Mouse (Mus musculus): Measurements from ENCODE around the gene Vim.
"Not testable (repeated sequence)": the region's sequence is repeated elsewhere in the genome, so short reads cannot be mapped to it uniquely, and the experiment has no call there.

Gene Vim

GRCm38 (mm10) chr2:13572101-13572553 is 1.6 kb upstream of the Vim start:
- no peak for DNase-seq

DNA sequence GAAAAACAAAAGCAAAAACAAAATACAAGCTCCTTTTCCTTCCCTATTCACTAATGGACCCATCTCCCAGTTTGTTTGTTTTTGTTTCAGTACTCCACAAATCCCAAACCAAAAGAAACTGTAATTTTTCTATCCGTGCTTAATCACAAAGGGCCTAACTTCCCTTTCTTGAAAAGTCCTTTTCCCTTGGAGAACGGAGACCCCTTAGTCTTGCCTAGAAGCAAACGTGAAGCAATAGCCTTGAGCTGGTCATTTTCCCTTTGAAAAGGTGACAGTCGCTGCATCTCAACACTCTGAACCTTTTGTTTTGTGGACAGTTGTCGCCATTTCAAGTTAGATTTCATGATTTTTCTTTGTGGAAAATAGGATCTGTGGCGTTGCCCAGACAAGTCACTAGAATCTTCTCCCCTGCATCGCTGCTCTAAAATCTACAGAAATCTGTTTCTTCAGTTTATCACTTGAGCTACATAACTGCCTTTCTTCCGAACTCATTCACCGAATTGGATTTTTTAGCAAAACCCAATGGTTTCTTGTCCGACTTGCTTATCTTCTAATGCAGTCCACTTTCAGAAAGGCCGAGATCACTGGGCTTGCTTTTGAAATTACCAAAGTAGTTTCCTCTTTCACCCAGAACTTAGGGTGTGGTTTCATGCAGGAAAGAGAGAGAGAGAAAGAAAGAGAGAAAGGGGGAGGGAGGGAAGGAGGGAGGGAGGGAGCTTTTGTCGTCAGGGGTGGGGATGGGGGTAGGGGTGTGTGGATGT is 900 bp upstream of the Vim start:
- DNase-seq: no peak

DNA sequence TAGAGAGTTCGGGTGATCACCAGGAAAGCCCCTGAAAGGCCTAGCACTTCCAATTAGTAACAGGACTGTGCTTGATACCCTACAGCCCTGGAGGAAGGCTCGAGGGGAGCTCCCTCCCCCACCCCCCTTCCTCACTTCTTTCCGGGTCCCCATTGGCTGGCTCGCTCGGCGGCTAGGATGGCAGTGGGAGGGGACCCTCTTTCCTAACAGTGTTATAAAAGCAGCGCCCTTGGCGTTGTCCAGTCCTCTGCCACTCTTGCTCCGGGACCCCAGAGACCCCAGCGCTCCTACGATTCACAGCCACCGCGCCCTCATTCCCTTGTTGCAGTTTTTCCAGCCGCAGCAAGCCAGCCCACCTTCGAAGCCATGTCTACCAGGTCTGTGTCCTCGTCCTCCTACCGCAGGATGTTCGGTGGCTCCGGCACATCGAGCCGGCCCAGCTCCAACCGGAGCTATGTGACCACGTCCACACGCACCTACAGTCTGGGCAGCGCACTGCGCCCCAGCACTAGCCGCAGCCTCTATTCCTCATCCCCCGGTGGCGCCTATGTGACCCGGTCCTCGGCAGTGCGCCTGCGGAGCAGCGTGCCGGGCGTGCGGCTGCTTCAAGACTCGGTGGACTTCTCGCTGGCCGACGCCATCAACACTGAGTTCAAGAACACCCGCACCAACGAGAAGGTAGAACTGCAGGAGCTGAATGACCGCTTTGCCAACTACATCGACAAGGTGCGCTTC is 506 bp downstream of the Vim start:
- DNase-seq: peak; percentile 23 to 32

DNA sequence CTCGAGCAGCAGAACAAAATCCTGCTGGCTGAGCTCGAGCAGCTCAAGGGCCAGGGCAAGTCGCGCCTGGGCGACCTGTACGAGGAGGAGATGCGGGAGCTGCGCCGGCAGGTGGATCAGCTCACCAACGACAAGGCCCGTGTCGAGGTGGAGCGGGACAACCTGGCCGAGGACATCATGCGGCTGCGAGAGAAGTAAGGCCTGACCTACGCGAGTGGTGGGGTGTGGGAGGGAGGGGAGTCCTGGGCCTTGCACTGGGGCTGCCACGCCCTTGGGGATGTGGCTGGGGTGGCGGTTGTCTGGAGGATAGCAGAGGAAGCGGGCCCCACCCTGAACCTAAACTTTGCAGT is 1.0 kb downstream of the Vim start:
- no peak for DNase-seq

DNA sequence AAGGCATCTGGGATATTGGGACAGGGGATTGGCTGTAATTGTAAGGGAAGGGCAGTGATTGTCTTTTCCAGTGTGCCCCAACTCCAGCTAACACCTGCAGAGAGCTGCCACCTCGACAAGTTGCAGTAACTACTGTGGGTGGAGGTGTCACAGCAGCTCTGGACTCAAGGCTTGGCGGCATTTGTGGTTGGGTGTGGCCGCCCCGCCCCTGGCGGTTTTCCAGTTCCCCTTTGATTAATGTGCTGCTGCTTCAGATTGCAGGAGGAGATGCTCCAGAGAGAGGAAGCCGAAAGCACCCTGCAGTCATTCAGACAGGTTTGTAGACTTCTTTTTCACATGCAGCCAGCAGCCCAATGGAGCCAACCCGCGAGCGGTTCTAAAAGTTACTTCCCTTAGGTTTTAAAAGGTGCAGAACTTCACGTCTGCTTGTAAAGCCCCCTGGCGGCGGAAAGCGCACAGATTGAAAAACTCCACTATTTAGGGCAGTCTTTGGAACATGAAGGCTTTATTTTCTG is 1.6 kb downstream of the Vim start:
- DNase-seq: peak; percentile 45 to 85

DNA sequence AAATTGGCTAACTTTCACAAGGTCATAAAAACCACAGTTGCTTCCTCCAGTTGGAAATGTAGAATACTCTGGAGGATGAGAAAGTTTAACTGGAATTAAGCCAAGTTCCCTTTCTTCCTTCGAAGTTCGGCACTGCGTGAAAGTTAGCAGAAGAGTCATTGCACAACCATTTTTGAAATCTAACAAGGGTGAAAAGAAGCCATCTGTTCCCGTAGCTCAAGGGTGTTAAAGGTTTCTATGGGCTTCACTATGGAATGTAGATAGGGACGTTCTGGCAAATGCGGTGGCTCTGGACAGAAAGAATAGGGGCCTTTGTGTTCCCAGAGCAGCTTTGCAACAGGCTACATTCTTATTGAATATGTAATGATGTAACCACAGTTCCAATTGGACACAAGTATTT is 2.2 kb downstream of the Vim start:
- DNase-seq: no peak

- DNase-seq: no peak
Observed at GRCm38 (mm10) chr2:13577399-13577798, 3.7 kb downstream of the Vim start.

DNA sequence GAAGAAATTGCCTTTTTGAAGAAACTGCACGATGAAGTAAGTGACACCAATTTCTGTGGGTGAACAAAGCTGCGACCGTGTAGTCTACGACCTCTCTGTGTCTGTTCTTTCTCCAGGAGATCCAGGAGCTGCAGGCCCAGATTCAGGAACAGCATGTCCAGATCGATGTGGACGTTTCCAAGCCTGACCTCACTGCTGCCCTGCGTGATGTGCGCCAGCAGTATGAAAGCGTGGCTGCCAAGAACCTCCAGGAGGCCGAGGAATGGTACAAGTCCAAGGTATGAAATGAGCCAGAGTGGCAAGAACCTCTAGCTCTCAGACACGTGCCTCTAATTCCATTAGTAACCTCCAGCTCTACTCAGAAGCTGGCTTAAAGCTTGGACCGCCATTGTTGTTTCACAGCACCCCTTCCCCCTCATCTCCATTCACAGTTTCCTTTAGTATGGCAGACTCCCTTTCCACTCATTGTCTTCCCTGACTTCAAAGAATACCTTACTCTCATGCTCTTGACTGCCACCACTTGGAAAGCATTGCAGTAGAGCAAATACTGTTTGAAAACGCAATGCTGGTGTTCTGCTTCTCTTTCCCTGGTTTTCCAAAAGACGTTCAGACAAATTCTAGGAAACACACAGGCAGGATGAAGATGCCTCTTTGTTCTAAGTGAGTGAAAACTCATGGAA is 4.9 kb downstream of the Vim start:
- peak in 1 of 2 experiments; percentile 30 for DNase-seq

DNA sequence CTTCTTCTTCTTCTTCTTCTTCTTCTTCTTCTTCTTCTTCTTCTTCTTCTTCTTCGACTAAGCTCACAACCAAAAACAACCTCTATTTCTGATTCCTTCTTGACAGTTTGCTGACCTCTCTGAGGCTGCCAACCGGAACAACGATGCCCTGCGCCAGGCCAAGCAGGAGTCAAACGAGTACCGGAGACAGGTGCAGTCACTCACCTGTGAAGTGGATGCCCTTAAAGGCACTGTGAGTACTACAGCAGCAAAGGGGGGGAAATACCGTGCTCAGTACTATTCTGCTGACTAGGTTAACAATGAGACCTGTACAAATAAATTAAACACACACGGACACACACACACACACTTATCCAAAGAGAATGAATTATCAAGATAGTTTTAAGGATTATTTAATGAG is 5.6 kb downstream of the Vim start:
- no peak for DNase-seq

- DNase-seq: no peak
Observed at GRCm38 (mm10) chr2:13579991-13580390, 6.3 kb downstream of the Vim start.

- no peak for DNase-seq
Observed at GRCm38 (mm10) chr2:13582184-13582583, 8.5 kb downstream of the Vim start.

GRCm38 (mm10) chr2:13583746-13584145 is 10.0 kb downstream of the Vim start:
- DNase-seq: not testable (repeated sequence)

DNA sequence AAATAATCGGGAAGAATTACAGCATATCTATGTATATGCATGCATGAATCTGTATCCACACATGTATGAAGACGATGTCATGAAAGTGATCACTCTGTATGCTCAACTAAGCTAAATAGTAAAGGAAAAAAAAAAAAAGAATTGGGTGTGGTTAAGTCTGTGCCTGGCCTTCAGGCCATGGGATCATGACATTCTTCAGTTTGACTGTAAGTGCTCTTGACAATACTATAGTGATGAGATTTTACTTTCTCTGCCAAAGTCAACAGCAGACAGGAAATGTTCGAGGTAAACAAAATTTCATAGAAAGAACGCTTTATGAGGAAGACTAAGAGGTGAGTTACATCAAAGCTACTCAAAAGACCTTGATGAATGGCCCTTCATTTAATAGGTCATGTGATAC is 19.6 kb downstream of the Vim start:
- no peak for DNase-seq

GRCm38 (mm10) chr2:13596965-13597656 is 23.4 kb downstream of the Vim start:
- no peak for DNase-seq

DNA sequence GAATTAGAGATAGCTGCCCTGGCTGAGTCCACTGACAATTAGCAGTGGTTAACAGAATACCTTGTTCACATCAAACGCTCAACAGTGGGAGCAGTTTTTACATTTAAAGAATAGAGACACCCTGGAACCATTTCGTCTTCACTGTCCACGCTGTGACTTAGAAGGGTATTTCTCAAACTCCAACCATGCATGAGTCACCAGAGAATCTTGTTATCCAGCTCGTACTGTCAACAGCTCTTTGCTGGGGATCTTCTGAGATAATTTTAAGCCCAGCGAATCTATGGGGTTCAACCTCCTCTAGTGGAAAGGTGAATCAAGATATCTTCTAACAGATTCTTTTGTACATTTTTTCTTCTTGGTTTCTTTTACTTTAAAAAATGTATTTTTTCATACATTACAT is 24.4 kb downstream of the Vim start:
- DNase-seq: no peak

DNA sequence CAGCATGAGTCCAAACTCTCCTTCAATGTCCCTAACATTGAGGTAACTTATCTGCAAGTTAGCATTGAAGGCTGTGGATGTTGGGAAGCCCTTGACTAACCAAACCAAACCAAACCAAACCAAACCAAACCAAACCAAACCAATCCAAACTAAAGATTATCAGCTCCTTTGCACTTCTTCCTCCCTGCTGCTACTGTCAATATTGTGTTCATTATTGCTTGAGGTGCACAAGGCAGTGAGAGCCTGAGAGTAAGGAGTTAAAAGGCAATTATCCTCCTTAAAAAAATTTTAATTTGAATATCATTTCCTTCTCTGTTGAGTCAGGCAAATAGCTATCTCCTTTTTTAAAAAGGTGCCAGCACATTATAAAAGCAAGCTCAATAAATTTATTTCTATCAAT is 29.4 kb downstream of the Vim start:
- DNase-seq: no peak

DNA sequence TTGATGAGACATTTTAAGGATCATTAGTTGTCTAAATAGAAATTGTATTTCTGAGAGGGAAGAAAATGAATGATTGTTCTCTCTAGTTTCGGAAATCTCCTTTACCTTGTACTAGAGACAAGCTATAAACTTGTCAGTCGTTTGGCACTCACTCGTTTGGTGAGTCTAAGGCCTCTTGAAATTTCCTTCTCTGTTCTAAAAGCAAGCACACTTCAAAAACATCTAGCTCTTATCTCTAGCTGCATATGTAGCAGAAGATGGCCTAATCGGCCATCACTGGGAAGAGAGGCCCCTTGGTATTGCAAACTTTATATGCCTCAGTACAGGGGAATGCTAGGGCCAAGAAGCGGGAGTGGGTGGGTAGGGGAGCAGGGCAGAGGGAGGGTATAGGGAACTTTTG is 29.9 kb downstream of the Vim start:
- not testable (repeated sequence) for DNase-seq

DNA sequence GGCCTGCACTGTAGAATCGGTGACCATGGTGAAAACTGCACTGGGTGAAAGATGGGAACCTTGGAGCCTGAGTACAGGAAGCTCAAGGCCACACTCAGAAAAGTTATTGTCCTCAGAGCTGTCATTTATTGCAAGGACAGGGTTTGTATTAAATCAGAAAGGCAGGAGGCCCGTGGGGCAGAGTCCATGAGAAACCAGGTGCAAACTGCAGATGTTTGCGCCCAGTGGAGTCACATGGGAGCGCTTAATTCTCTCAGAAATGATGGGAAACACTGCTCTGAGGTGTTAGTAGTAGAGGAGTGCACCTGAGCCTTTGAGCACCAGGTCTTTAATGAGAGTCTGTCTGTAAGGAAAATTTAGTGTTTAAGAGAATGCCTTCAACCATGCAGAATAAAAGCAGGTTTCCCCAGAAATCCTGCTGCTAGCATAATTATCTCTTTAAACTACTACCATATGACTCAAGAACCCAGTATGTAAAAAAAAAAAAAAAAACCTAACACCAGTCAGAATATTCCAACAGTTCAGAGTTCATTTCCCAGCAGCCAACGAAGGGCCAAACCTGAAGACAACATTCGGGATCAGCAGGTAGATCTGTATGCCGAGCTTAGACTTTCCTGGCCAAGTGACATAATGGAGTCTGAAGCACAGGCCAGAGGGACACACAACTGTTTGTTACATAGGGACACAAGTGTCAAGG is 56.6 kb downstream of the Vim start:
- no peak for DNase-seq

Measured in kidney, adult 8-10 months (tissue).